Mouse (Mus musculus) left cerebral cortex, adult 9 months (tissue): ENCODE results near the gene Bcl2l11.

Source experiments
- DNase-seq, 2 experiments: peaks; one replicate each; pipeline ENCODE4 v3.0.0; 2022; ENCODE audit warnings: low spot score in 2 of 2

The Bcl2l11 gene

GRCm38 (mm10) chr2:128111537-128111936 is 14.3 kb upstream of the Bcl2l11 start:
- DNase-seq, result no peak

GRCm38 (mm10) chr2:128114621-128115020 is 11.2 kb upstream of the Bcl2l11 start:
- DNase-seq, result no peak

- no peak for DNase-seq
These were observed 10.3 kb upstream of the Bcl2l11 start for GRCm38 (mm10) chr2:128115579-128115978.

- no peak for DNase-seq
These were observed 8.2 kb upstream of the Bcl2l11 start for GRCm38 (mm10) chr2:128117605-128118004.

GRCm38 (mm10) chr2:128118971-128119370 is 6.9 kb upstream of the Bcl2l11 start:
- DNase-seq, result no peak

- peak in 1 of 2 experiments; percentile 60 for DNase-seq
These were observed 3.3 kb upstream of the Bcl2l11 start for GRCm38 (mm10) chr2:128122491-128122890.

- DNase-seq, result no peak
These were observed 2.7 kb upstream of the Bcl2l11 start for GRCm38 (mm10) chr2:128122891-128123771.

- DNase-seq, result no peak
These were observed 1.7 kb upstream of the Bcl2l11 start for GRCm38 (mm10) chr2:128123921-128124683.

GRCm38 (mm10) chr2:128124693-128125092 is 1.1 kb upstream of the Bcl2l11 start:
- DNase-seq, result no peak

- DNase-seq, result no peak
These were observed 783 bp downstream of the Bcl2l11 start for GRCm38 (mm10) chr2:128126591-128127051.

- DNase-seq, result peak; percentile 48 to 87
These were observed 1.4 kb downstream of the Bcl2l11 start for GRCm38 (mm10) chr2:128127121-128127671.

- DNase-seq, result peak in 1 of 2 experiments; percentile 54
These were observed 2.0 kb downstream of the Bcl2l11 start for GRCm38 (mm10) chr2:128127691-128128292.

GRCm38 (mm10) chr2:128128532-128128931 is 2.7 kb downstream of the Bcl2l11 start:
- DNase-seq, result no peak

- no peak for DNase-seq
These were observed 5.7 kb downstream of the Bcl2l11 start for GRCm38 (mm10) chr2:128131503-128131902.

- no peak for DNase-seq
These were observed 6.8 kb downstream of the Bcl2l11 start for GRCm38 (mm10) chr2:128132635-128133034.

GRCm38 (mm10) chr2:128133865-128134264 is 8.0 kb downstream of the Bcl2l11 start:
- DNase-seq, result no peak

GRCm38 (mm10) chr2:128134474-128134873 is 8.6 kb downstream of the Bcl2l11 start:
- no peak for DNase-seq

GRCm38 (mm10) chr2:128134948-128135347 is 9.1 kb downstream of the Bcl2l11 start:
- no peak for DNase-seq

GRCm38 (mm10) chr2:128136769-128137433 is 11.1 kb downstream of the Bcl2l11 start:
- no peak for DNase-seq

- DNase-seq, result no peak
These were observed 11.8 kb downstream of the Bcl2l11 start for GRCm38 (mm10) chr2:128137480-128138276.
